Mouse (Mus musculus): ENCODE results near the gene Ifna11.

DNA sequence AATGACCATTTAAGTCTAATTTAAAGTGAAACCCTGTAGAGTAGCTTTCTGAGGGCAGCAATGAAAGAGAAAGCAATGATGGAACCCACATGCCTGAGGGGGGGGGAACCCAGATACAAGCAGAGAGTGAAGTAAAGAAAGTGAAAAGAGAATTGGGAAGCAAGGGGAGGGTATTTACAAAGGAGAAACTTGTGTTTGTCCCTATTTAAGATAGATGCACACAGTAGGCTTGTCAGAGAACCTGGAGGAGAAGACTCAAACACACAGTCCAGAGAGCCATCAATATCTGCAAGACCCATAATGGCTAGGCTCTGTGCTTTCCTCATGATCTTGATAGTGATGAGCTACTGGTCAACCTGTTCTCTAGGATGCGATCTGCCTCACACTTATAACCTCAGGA is at the start of gene Ifna11:
- TF ChIP-seq CTCF (IDR thresholded peaks at IDR 0.05; ENCODE audit: borderline replicate concordance, extremely low read depth, insufficient read depth, insufficient read length) (no peak), POLR2A (IDR thresholded peaks at IDR 0.05; ENCODE audit: borderline replicate concordance, extremely low read depth, insufficient read depth, insufficient read length, poor library complexity, severe bottlenecking) (no peak)
